Mouse (Mus musculus): ENCODE results near the gene Cpeb1.

Gene Cpeb1

DNA sequence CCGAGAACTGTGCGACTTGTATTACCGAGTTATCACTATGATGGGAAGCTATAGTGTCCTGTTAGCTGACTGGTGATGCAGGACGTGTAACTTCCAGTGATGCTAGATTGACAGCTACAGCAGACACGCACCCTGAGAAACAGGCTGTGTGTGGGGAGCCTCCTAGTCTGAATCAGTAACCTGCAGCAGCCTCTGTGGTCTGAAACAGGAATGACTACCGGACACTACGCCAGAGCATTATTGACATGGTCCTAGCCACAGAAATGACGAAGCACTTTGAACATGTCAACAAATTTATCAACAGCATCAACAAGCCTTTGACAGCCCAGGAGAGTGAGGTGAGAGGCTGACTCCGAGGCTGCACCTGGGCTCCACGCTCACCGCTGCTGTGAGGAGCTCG is 129.2 kb downstream of the Cpeb1 start:
- no peak for DNase-seq

DNA sequence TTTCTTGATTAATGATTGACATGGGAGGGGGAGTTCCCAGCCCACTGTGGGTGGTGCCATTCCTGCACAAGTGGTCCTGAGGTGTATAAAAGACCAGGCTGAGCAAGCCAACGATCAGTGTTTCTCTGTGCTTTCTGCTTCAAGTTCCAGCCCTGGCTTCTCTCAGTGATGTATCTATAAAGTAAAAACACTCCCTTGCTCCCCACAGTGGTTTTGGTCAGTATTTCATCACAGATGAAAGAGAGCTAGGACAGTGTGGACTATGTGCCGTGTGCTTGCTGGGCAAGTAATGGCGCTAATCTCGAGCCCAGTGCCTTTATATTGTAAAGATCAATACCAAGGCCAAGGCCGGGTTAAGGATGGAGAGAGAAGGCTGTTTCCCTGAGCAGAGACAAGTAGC is 133.5 kb downstream of the Cpeb1 start:
- DNase-seq, result no peak

DNA sequence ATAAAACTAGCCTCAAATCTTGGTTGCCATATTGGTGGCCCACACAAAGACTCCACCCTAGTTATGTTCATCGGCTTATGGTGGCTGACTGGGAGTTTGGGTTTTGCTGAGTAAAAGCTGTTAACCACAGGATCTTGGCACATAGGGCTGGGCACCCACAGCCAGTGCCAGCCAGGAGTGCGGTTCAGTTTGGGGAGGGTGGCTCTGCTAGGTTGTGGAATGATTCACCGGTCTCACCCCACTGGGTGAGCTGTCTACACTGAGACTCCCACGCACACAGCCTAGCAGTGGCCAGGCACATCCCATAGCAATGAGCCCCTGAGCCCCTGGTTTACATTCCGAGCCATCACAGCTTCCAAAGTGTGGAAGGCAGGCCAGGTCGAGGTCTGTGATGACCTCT is 135.5 kb downstream of the Cpeb1 start:
- no peak for DNase-seq

DNA sequence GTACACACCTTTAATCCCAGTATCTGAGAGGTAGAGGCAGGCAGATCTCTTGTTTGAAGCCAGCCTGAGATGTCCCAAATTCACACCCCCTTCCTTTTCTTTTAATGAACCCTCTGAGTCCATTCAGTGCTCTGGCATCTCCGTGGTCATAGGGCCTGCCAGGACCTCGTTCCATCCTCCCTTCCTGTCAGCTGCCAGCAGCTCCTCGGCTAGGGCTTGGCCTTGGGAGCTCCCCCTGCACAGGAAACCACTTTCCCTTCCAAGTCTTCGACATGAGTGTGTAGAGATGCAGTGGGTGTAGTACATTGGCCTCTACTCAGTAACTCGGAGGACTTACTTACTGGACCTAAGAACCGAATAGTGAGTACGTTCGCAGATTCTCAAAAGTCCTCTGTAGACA is 139.7 kb downstream of the Cpeb1 start:
- DNase-seq, result no peak

DNA sequence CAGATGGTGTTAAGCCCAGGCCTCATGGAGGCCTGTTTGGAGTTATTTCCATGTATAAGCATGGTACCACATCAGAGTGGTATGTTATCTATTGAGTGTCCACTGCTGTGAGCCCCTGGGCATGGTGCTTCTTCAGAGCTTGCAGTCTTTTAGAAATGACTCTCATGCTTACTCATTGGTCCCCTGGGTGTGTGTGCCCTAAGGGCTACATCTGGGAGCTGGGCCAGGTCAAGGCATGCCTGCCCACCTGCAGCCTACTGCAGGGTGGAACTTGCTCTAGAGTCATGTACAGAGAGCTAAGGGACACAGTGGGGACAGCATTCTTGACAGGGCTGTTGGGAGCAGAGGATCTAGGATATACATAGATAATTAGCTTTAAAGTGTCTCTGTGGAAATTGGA is 143.7 kb downstream of the Cpeb1 start:
- no peak for DNase-seq

DNA sequence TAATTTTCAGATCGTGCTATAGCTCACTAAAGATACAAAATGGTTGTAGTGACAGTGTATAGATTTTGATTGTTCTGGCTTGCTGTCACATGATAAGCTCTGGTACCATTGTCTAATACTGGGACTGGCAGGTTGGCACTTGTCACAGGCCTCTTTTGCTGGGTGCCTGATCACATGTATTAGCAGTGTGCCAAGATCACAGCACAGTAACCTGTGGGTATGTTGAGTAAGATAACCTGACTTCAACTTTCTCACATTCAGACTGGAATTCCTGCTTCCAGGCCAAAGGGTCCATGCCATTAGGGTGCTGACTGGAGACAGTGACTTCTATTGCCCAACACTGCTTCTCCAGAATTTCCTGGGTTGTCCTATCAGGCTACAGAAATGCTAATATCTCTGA is 144.1 kb downstream of the Cpeb1 start:
- no peak for DNase-seq

DNA sequence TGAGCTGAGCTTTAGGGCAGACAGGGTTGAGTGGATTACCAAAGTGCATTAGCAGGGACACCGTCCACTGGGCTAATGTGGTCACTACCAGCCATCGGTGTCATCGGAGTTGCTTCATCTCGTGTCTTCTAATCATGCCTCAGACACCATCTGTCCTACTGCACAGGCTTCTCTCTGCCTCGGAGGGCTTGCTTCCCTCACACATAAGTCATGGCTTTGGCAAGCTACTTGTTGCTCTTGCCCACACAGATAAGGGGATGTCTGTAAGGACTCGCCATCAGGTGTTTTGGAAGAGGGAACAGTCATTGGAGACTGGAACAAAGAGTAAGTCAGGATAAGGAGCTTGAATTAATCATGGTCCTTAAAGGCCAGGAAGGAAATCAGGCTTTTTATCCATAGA is 146.0 kb downstream of the Cpeb1 start:
- DNase-seq, result no peak

DNA sequence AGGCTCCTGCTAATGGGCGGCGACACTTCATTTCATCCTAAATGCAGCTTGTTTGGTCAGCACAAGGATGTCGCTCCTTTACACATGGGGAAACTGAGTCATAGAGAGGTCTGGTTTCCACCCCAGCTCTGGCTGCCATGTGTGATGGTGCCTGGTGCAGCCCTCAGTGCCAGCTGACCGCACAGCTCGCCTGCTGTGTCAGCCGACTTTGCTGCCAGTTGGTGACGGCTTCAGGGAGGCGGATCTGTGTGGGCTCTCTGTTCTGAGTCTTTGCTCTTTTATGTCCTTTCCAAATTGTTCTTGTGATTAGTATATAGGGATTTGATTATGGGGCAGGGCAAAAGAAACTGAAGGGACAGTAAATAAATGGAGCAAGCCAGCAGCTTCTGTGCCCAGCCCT is 147.5 kb downstream of the Cpeb1 start:
- no peak for DNase-seq

DNA sequence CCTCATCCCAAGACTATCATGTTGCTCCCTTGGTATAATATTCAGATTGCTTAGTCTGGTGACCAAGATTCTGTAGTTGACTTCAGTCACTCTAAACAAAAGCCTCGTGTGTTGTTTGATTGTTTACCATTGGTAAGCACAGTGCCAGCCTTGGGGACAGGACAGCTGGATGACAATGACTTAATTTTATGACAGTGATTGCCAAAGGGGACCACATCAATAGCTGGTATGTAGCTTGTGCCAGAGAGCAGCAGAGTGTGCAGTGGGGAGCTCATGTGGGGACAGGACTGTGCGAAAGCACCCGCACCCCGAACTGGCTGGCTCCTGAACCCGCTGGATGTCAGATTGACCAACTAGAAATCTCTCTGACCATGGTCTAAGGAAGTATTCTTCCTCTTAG is 150.6 kb downstream of the Cpeb1 start:
- no peak for DNase-seq

DNA sequence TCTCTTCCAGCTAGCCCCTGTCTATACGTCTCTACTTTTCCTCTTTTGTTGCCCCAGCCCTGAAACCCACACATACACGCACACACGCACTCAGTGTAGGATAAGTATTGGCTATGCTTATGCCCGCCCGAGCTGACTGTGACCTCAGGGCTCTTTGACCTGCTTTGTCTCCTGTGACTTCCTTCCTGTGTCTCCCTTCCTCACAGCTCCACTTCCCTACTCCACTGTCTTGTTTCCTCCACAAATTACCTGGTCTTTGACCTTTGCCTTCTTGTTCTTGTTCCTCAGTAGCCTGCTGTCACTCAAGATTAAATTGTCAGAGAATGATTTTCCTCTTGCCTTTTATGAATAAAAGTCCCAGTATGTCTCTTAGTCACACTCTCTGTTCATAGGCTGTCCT is 151.2 kb downstream of the Cpeb1 start:
- DNase-seq, result no peak

DNA sequence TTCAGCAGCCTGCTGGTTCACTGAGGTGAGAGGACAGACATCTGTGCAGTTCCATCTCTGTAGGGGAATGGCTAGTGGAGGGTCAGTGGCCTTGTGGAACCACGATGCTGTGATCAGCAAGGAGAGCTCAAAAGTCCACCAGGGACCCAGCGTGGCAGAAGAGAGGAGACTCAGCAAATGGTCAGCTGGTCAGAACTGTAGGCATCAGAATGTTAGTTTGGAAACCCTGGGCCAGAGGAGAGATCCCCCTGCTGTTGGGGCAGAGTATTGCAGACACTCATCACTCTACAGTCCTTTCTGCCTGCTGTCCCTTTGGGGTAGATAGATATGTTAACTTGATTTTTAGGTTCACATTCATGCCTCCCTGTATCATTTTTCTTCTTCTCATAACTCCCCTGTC is 151.6 kb downstream of the Cpeb1 start:
- DNase-seq, result peak; percentile 28

DNA sequence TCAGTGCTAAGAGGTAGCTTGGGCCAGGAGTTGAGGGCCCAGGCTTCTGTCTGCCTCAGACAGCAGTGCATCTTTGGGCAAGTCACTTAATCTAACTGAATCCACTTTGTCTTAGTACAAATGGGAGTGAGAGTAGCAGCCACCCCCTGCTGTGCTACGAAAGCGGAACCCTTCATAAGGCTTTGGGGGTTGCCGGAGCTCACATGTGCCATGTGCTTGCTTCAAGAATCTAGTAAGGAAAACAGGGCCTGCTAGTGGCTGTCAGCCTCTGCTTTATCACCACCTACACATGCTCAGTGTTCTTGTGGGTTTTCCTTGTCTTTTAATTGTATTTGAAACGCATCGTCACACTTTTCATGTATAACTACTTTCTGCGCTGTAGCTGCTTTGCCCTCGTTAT is 153.9 kb downstream of the Cpeb1 start:
- DNase-seq, result no peak

DNA sequence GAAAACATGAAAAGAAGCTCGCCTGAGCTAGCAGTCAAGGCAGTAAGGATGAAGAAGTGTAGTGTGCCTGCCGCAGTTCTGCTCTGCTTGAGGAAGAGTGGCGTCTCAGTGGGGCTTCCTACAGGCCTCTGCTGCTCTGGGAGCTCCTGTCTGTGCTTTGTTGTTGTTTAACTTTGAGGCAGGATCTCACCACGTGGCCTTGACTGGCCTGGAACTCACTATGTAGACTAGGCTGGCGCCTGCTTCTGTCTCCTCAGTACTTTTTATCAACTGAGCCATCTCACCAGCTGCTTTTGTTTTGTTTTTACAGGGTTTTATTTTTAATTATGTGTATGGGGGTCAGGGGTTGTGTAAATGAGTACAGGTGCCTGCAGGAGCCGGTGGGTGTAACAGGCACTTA is 157.1 kb downstream of the Cpeb1 start:
- DNase-seq, result no peak

Measured in thymus, postnatal 25 days (tissue).